Mouse (Mus musculus) myocyte (in vitro differentiated cells): ENCODE data around the gene Ovca2.

ENCODE experiments used
- CEBPB ChIP-seq: IDR thresholded peaks from 2 replicates; pipeline ENCODE4 v1.6.1; 2011; ENCODE audit warnings: mild to moderate bottlenecking, moderate library complexity; ENCODE audit not compliant: poor library complexity, insufficient read depth, severe bottlenecking
- E2F4 ChIP-seq: IDR thresholded peaks from one replicate; pipeline ENCODE4 v1.6.1; 2011; ENCODE audit warnings: mild to moderate bottlenecking, control low read depth, moderate library complexity; ENCODE audit not compliant: insufficient read depth
- MAX ChIP-seq: IDR thresholded peaks from one replicate; pipeline ENCODE4 v1.6.1; 2011; ENCODE audit warnings: low read depth, mild to moderate bottlenecking, control low read depth
- MYOD1 ChIP-seq, 3 experiments: IDR thresholded peaks; one replicate each; pipeline ENCODE4 v1.6.1; 2011; ENCODE audit warnings: control low read depth in 2 of 3, low read depth in 2 of 3, mild to moderate bottlenecking in 2 of 3, moderate library complexity in 1 of 3; ENCODE audit not compliant: insufficient read length in 2 of 3, control insufficient read depth in 1 of 3
- MYOG ChIP-seq, 3 experiments: IDR thresholded peaks; one replicate each; pipeline ENCODE4 v1.6.1; 2011; ENCODE audit warnings: control low read depth in 2 of 3, low read depth in 2 of 3, mild to moderate bottlenecking in 2 of 3; ENCODE audit not compliant: insufficient read length in 2 of 3, control insufficient read depth in 1 of 3, insufficient read depth in 1 of 3
- POLR2A ChIP-seq: IDR thresholded peaks from one replicate; pipeline ENCODE4 v1.6.1; 2011; ENCODE audit warnings: low read depth, mild to moderate bottlenecking, control low read depth, moderate library complexity; ENCODE audit not compliant: insufficient read length
- POLR2AphosphoS2 ChIP-seq: IDR thresholded peaks from one replicate; pipeline ENCODE4 v1.6.1; 2011; ENCODE audit warnings: low read depth, control low read depth; ENCODE audit not compliant: insufficient read length
- SRF ChIP-seq: IDR thresholded peaks from one replicate; pipeline ENCODE4 v1.6.1; 2011; ENCODE audit warnings: low read depth; ENCODE audit not compliant: control insufficient read depth, insufficient read length
- TCF12 ChIP-seq: IDR thresholded peaks from one replicate; pipeline ENCODE4 v1.6.1; 2011; ENCODE audit warnings: mild to moderate bottlenecking, control low read depth; ENCODE audit not compliant: poor library complexity, insufficient read depth, severe bottlenecking
- TCF3 ChIP-seq: IDR thresholded peaks from one replicate; pipeline ENCODE4 v1.6.1; 2011; ENCODE audit warnings: low read depth, control low read depth; ENCODE audit not compliant: insufficient read length
- USF1 ChIP-seq: IDR thresholded peaks from one replicate; pipeline ENCODE4 v1.6.1; 2011; ENCODE audit warnings: low read depth, mild to moderate bottlenecking, control low read depth, moderate library complexity

DNA sequence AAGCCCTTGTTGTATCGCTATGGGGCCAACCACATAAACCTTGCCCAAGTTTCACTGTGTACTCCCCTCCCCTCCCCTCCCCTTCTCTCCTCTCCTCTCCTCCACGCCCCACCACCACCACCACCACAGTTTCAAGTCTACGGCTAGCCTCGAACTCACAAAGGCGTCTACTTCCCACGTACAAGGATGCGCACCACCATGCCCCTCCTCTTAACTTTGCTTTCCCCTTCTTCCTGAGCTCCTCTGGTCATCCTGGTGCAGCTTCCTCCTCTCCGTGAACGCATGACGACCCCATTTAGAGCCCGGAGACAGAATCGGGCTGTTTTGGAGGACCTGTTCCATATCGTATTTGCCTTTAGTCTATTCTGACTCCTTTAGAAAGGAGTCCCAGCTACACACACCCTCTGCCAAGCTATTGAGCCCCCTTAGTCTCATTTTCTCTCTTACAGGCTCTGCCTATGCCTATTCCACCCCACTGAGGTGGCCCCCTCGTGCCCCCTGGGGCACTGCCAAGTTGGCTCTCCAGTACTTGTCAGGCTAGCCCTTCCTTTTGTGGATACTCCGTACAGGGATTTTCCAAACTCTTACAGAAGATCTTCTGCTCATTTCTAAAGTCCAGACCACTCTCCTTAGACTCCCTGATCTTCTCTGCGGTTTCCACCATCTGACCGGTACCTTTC lies 7.3 kb downstream of the Ovca2 start:
- TF ChIP-seq TCF12, result no peak
- TF ChIP-seq USF1, result no peak
- TF ChIP-seq POLR2A, result no peak
- TF ChIP-seq MAX, result no peak
- TF ChIP-seq POLR2AphosphoS2, result no peak
- TF ChIP-seq CEBPB, result no peak
- TF ChIP-seq MYOG (IDR thresholded peaks at IDR 0.05; ENCODE audit: control insufficient read depth in 1 of 3, insufficient read depth in 1 of 3, insufficient read length in 2 of 3, low read depth in 2 of 3), result no peak
- no peak for TF ChIP-seq E2F4
- TF ChIP-seq MYOD1 (IDR thresholded peaks at IDR 0.05; ENCODE audit: control insufficient read depth in 1 of 3, insufficient read length in 2 of 3, low read depth in 2 of 3), result no peak
- TF ChIP-seq TCF3, result no peak
- no peak for TF ChIP-seq SRF
